Mouse (Mus musculus) liver, embryonic 12.5 days (tissue): ENCODE results near the gene Pptc7. TPM values are rescaled to one million over a fixed set of nuclear protein-coding genes. Genes with fewer than 3 reads are reported as not detected.
A peak's percentile ranks its signal among the peaks of the same experiment; 100 is the strongest.

Source experiments
- ATAC-seq: fragments of 200-750 bp; cut with Nextera tagmentation; 2 replicates; pipeline ENCODE4 v1.8.0; 2017; ENCODE audit warnings: moderate number of reproducible peaks, mild to moderate bottlenecking, moderate library complexity
- H3K27ac ChIP-seq: fragments of 300-500 bp; sonication (generic); 2 replicates; pipeline ENCODE4 v1.5.1; 2016; ENCODE audit warnings: mild to moderate bottlenecking
- H3K27me3 ChIP-seq: fragments of 300-500 bp; sonication (generic); replicated peaks from 2 replicates; pipeline ENCODE4 v1.6.1; 2016; ENCODE audit warnings: mild to moderate bottlenecking, moderate library complexity
- H3K36me3 ChIP-seq: fragments of 300-500 bp; sonication (generic); 2 replicates; pipeline ENCODE4 v1.6.1; 2016; ENCODE audit warnings: mild to moderate bottlenecking, moderate library complexity
- H3K4me1 ChIP-seq: fragments of 300-500 bp; sonication (generic); 2 replicates; pipeline ENCODE4 v1.6.1; 2016
- H3K4me2 ChIP-seq: fragments of 300-500 bp; sonication (generic); 2 replicates; pipeline ENCODE4 v1.6.1; 2016; ENCODE audit warnings: mild to moderate bottlenecking, moderate library complexity
- H3K4me3 ChIP-seq: fragments of 300-500 bp; sonication (generic); 2 replicates; pipeline ENCODE4 v1.5.1; 2016; ENCODE audit warnings: mild to moderate bottlenecking, moderate library complexity
- H3K9ac ChIP-seq: fragments of 300-500 bp; sonication (generic); 2 replicates; pipeline ENCODE4 v1.6.1; 2016; ENCODE audit warnings: mild to moderate bottlenecking, moderate library complexity
- H3K9me3 ChIP-seq: fragments of 300-500 bp; sonication (generic); replicated peaks from 2 replicates; pipeline ENCODE4 v1.6.1; 2016; ENCODE audit warnings: mild to moderate bottlenecking, moderate library complexity
- WGBS: fragments of 180-500 bp; shearing (Covaris S2); methylation state at CpG from one replicate; pipeline ENCODE4 v1.1.7; 2016; ENCODE audit not compliant: insufficient replicate concordance; 5-methylcytosine and 5-hydroxymethylcytosine counted together
- polyA plus RNA-seq: library from polyadenylated mRNA; unstranded; fragments of >200 nt; fragmentation: Nextera tagmentation; extraction: Ambion mirVana; gene quantifications from 2 replicates; pipeline ENCODE4 v1.2.1, GENCODE M21; 2016

Gene Pptc7
- polyA plus RNA-seq, 1 experiment from 2014 or later, result 6.8 TPM

DNA sequence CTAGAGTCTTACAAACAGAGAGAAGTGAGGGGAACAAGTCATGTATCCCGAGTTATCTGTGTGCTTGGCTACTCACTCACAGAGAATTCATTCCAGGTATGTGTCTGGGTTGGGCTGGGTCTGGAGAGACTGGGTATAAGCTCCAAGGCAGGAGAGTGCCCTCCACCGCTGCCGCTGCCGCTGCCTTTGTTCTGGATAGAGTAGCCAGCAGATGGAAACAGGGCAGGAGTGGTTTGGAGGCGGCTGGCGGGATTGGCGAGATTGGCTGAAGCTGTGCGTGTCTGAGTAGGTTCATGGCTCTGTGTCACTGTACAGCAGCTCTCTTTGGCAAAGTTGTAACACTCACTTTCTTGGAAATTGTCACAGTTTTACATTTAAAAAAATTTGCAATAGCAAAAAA, 39.4 kb downstream of the Pptc7 start:
- Histone ChIP-seq H3K9ac (no peak overlapping the region), H3K9me3 (no peaks in the 10 kb centered on the region), H3K4me3 (no peak overlapping the region), H3K4me2 (no peak overlapping the region), H3K27ac (no peak overlapping the region), H3K36me3 (peaks cover 74% of the 10 kb centered on the region), H3K4me1 (no peaks in the 10 kb centered on the region), H3K27me3 (no peaks in the 10 kb centered on the region)
- 89% methylated on average over 8 of the region's 8 CpGs for WGBS
- ATAC-seq, result no peak

- no peaks in the 10 kb centered on the region for H3K9me3 ChIP-seq
- ATAC-seq, result no peak
- H3K27me3 ChIP-seq, result no peaks in the 10 kb centered on the region
- H3K27ac ChIP-seq, result no peak overlapping the region
- no peak overlapping the region for H3K4me2 ChIP-seq
- no peak overlapping the region for H3K9ac ChIP-seq
- 83% methylated on average over 23 of the region's 23 CpGs for WGBS
- H3K4me3 ChIP-seq, result no peak overlapping the region
- peaks cover 62% of the 10 kb centered on the region for H3K36me3 ChIP-seq
- peaks cover 2% of the 10 kb centered on the region; the same call in 1 of the 2 replicates for H3K4me1 ChIP-seq
Measured at GRCm38 (mm10) chr5:122324608-122325431, 40.7 kb downstream of the Pptc7 start.

GRCm38 (mm10) chr5:122325477-122325876, 41.3 kb downstream of the Pptc7 start:
- peaks cover 4% of the 10 kb centered on the region; the same call in 1 of the 2 replicates for H3K4me1 ChIP-seq
- H3K9me3 ChIP-seq, result no peaks in the 10 kb centered on the region
- H3K27me3 ChIP-seq, result no peaks in the 10 kb centered on the region
- H3K27ac ChIP-seq, result no peak overlapping the region
- H3K9ac ChIP-seq, result no peak overlapping the region
- no peak for ATAC-seq
- H3K36me3 ChIP-seq, result peaks cover 55% of the 10 kb centered on the region
- 83% methylated on average over 8 of the region's 8 CpGs for WGBS
- no peak overlapping the region for H3K4me2 ChIP-seq
- no peak overlapping the region for H3K4me3 ChIP-seq

GRCm38 (mm10) chr5:122327283-122327682, 43.1 kb downstream of the Pptc7 start:
- 80% methylated on average over 3 of the region's 3 CpGs for WGBS
- no peaks in the 10 kb centered on the region for H3K9me3 ChIP-seq
- H3K36me3 ChIP-seq, result peaks cover 37% of the 10 kb centered on the region
- H3K27me3 ChIP-seq, result no peaks in the 10 kb centered on the region
- no peak overlapping the region for H3K4me3 ChIP-seq
- H3K27ac ChIP-seq, result no peak overlapping the region
- H3K4me2 ChIP-seq, result no peak overlapping the region
- H3K9ac ChIP-seq, result no peak overlapping the region
- peaks cover 4% of the 10 kb centered on the region; the same call in 1 of the 2 replicates for H3K4me1 ChIP-seq
- no peak for ATAC-seq

DNA sequence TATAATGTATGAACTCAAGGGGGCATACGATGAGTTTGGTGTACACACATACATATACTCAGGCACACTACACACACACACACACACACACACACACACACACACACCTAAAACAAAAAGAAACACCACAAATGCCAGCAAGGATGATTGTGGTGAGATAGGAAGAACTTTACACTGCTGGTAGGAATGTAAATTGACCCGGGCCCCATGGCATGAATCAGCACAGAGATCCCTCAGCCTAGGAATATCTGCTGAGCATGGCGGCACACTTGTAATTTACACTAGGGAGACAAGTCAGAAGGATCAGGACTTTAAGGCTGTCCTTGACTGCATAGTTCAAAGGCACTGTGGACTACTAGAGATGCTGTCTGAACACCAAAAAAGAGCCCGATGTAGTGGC, 46.1 kb downstream of the Pptc7 start:
- H3K27me3 ChIP-seq, result no peaks in the 10 kb centered on the region
- peaks cover 16% of the 10 kb centered on the region for H3K36me3 ChIP-seq
- H3K9ac ChIP-seq, result no peak overlapping the region
- peaks cover 4% of the 10 kb centered on the region; the same call in 1 of the 2 replicates for H3K4me1 ChIP-seq
- WGBS, result 71% methylated on average over 4 of the region's 4 CpGs
- no peak for ATAC-seq
- no peak overlapping the region for H3K27ac ChIP-seq
- no peaks in the 10 kb centered on the region for H3K9me3 ChIP-seq
- no peak overlapping the region for H3K4me2 ChIP-seq
- H3K4me3 ChIP-seq, result no peak overlapping the region

DNA sequence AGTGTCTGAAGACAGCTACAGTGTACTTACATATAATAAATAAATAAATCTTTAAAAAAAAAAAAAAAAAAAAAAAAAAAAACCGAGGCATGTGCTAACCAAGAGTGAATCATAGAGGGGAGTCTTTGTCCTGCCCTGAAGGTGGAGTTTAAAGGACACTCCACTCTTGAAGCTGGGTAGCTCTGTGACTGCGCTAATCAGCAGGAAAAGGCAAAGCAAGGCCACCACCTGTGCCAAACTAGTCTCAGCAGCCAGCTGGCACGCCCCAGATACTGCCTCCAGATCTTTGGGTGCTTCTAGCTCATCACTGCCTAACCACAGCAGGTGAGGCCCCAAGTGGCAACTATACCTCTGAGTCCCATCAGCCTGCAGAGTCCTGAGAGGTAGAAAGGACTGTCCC, 50.5 kb downstream of the Pptc7 start:
- Histone ChIP-seq H3K4me3 (no peak overlapping the region), H3K36me3 (no peaks in the 10 kb centered on the region), H3K9me3 (no peaks in the 10 kb centered on the region), H3K9ac (no peak overlapping the region), H3K4me2 (no peak overlapping the region), H3K27me3 (no peaks in the 10 kb centered on the region), H3K27ac (no peak overlapping the region), H3K4me1 (peaks cover 4% of the 10 kb centered on the region; the same call in 1 of the 2 replicates)
- 46% methylated on average over 3 of the region's 3 CpGs for WGBS
- no peak for ATAC-seq

- H3K36me3 ChIP-seq, result no peaks in the 10 kb centered on the region
- no peaks in the 10 kb centered on the region for H3K4me1 ChIP-seq
- no peaks in the 10 kb centered on the region for H3K27me3 ChIP-seq
- 81% methylated on average over 7 of the region's 7 CpGs for WGBS
- no peak overlapping the region for H3K9ac ChIP-seq
- ATAC-seq, result no peak
- no peak overlapping the region for H3K27ac ChIP-seq
- no peak overlapping the region for H3K4me3 ChIP-seq
- no peak overlapping the region for H3K4me2 ChIP-seq
- no peaks in the 10 kb centered on the region for H3K9me3 ChIP-seq
Measured at GRCm38 (mm10) chr5:122336554-122337294, 52.6 kb downstream of the Pptc7 start.

DNA sequence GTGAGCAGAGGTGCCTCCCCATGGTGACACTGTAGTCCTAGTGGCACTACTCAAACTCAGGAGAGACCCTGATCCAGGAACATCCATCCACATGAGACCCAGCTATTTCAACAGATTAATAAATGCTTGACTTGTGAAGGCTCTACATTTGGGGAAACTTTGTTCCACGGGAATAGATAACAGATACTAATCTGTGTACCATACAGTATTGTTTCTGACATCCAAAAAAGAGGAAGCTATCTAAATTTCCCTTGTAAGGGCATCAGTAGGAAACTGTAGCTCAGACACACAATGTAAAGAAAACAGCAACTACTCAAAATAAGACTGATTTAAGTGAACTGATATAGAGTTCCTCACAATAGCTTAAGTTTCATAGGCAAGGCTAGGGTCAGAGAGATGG, 58.7 kb downstream of the Pptc7 start:
- no peaks in the 10 kb centered on the region for H3K27me3 ChIP-seq
- no peaks in the 10 kb centered on the region for H3K36me3 ChIP-seq
- no peak overlapping the region for H3K9ac ChIP-seq
- ATAC-seq, result no peak
- no peak overlapping the region for H3K4me3 ChIP-seq
- no peak overlapping the region for H3K27ac ChIP-seq
- H3K4me1 ChIP-seq, result no peaks in the 10 kb centered on the region
- WGBS, result 18% methylated on average over 1 of the region's 1 CpGs
- H3K9me3 ChIP-seq, result no peaks in the 10 kb centered on the region
- no peak overlapping the region for H3K4me2 ChIP-seq

- H3K4me3 ChIP-seq, result no peak overlapping the region
- no peak overlapping the region for H3K9ac ChIP-seq
- no peak for ATAC-seq
- 48% methylated on average over 7 of the region's 7 CpGs for WGBS
- H3K4me1 ChIP-seq, result no peaks in the 10 kb centered on the region
- no peaks in the 10 kb centered on the region for H3K9me3 ChIP-seq
- H3K27me3 ChIP-seq, result no peaks in the 10 kb centered on the region
- no peaks in the 10 kb centered on the region for H3K36me3 ChIP-seq
- no peak overlapping the region for H3K27ac ChIP-seq
- no peak overlapping the region for H3K4me2 ChIP-seq
Measured at GRCm38 (mm10) chr5:122343768-122344167, 59.6 kb downstream of the Pptc7 start.

GRCm38 (mm10) chr5:122344260-122344659, 60.1 kb downstream of the Pptc7 start:
- no peak overlapping the region for H3K4me3 ChIP-seq
- no peak overlapping the region for H3K27ac ChIP-seq
- no peaks in the 10 kb centered on the region for H3K27me3 ChIP-seq
- ATAC-seq, result no peak
- H3K9me3 ChIP-seq, result no peaks in the 10 kb centered on the region
- no peaks in the 10 kb centered on the region for H3K36me3 ChIP-seq
- no peaks in the 10 kb centered on the region for H3K4me1 ChIP-seq
- WGBS, result 6% methylated on average over 5 of the region's 5 CpGs
- no peak overlapping the region for H3K9ac ChIP-seq
- H3K4me2 ChIP-seq, result no peak overlapping the region

GRCm38 (mm10) chr5:122345777-122346176, 61.6 kb downstream of the Pptc7 start:
- 65% methylated on average over 4 of the region's 4 CpGs for WGBS
- Histone ChIP-seq H3K4me3 (no peak overlapping the region), H3K36me3 (no peaks in the 10 kb centered on the region), H3K9ac (no peak overlapping the region), H3K4me1 (no peaks in the 10 kb centered on the region), H3K9me3 (no peaks in the 10 kb centered on the region), H3K27me3 (no peaks in the 10 kb centered on the region), H3K27ac (no peak overlapping the region), H3K4me2 (no peak overlapping the region)
- no peak for ATAC-seq

DNA sequence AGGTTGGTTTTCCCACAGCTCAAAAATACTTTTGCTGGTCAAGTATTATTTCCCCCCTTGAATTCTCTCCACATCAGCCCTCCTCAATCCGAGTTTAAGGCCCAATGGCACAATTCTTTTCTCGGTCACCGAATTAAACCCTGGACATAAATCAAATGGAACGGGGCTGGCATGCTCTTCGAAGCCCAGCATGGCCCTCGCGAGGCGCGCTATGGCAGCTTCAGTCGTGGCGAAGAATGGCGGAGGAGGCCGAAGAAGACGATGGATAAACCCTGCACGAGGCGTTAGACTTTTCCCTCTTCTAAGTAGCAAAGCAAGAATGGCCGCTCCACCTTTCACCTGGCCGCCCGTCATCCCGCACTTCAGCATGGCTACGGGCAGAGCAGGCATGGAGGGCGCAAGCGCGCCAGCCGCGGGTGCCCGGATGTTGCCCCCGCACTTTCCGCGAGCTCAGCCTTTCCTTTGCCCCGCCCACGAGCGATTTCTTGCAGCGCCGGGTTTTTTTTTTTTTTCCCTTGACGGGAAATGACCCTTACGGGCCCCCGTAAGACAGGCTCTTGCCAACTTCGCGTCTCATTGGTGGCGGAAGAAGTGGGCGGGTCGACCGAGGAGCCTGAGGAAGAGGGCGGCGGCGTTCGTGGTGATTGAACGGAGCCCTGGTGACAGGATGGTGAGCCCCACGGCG, 69.8 kb downstream of the Pptc7 start, which contains the start of the genes Rad9b and Vps29:
Rad9b (minus strand) TSS at position 427 of the 685 bp plus-strand sequence.
Vps29 (plus strand) TSS at position 563 of the 685 bp plus-strand sequence.
- Histone ChIP-seq H3K9ac (peak within 1 kb of the TSS; percentile 94), H3K27me3 (0 out of 2 replicates have a peak, but pooled peaks cover 4% of the 10 kb centered on the region), H3K9me3 (no peaks in the 10 kb centered on the region), H3K27ac (peak within 1 kb of the TSS; percentile 83), H3K36me3 (peaks cover 5% of the 10 kb centered on the region), H3K4me1 (peaks cover 19% of the 10 kb centered on the region), H3K4me3 (peak within 1 kb of the TSS; percentile 96), H3K4me2 (peak within 1 kb of the TSS; percentile 92)
- peak; percentile 94 for ATAC-seq
- WGBS, result 2% methylated on average over 51 of the region's 51 CpGs
